In genomic region chr17:4726331-4726741, GRCm38 (mm10) we compare ENCODE assay signal across 12 mouse cellular contexts.
DNase-seq lines count a peak whose midpoint lies in the region; ATAC-seq and TF ChIP-seq lines count a peak whose summit lies in the region.
"Had no signal": no experiment of that assay in that cellular context is flagged by ENCODE, and none has a peak within 500 bp of the region (broad histone marks: within the 10 kb centered on the region; RNA-seq: fewer than 3 reads in every experiment).

No protein-coding gene starts in this region.

- no peak for TF ChIP-seq CTCF in forebrain, postnatal 0 days (IDR thresholded peaks at IDR 0.05; ENCODE audit: low read depth)

- H3K27ac ChIP-seq in forebrain, postnatal 0 days (ENCODE audit: low read depth, low read length), result no peak overlapping the region
- H3K27ac ChIP-seq in forebrain, embryonic 14.5 days (ENCODE audit: low read depth, low read length), result no peak overlapping the region
- peak overlapping the region; percentile 29 for H3K27ac ChIP-seq in heart, embryonic 16.5 days (ENCODE audit: low read length)
- no peak overlapping the region for H3K27ac ChIP-seq in limb, embryonic 10.5 days
- H3K27ac ChIP-seq: midbrain, embryonic 12.5 days had no signal

- no peak overlapping the region for H3K4me3 ChIP-seq in forebrain, postnatal 0 days (ENCODE audit: low read depth, low read length)
- no peak overlapping the region for H3K4me3 ChIP-seq in forebrain, embryonic 14.5 days (ENCODE audit: low read depth, low read length)
- H3K4me3 ChIP-seq in heart, embryonic 16.5 days (ENCODE audit: low read length), result no peak overlapping the region
- no peak overlapping the region for H3K4me3 ChIP-seq in limb, embryonic 10.5 days
- H3K4me3 ChIP-seq: erythroblast, embryonic 14.5 days; midbrain, embryonic 12.5 days had no signal

- WGBS in forebrain, postnatal 0 days, result 57% methylated on average over 12 of the region's 12 CpGs
- 84% methylated on average over 12 of the region's 12 CpGs for WGBS in forebrain, embryonic 14.5 days
- WGBS in heart, embryonic 16.5 days, result 45% methylated on average over 12 of the region's 12 CpGs
- WGBS in limb, embryonic 10.5 days, result 85% methylated on average over 12 of the region's 12 CpGs

- ATAC-seq in forebrain, postnatal 0 days, result peak; percentile 73
- ATAC-seq in forebrain, embryonic 14.5 days, result no peak
- no peak for ATAC-seq in heart, embryonic 16.5 days (replicated peaks; ENCODE audit: extremely low read depth, insufficient read depth, low FRiP score)

- H3K4me1 ChIP-seq in forebrain, postnatal 0 days (ENCODE audit: insufficient read depth), result no peaks in the 10 kb centered on the region
- H3K4me1 ChIP-seq in forebrain, embryonic 14.5 days (ENCODE audit: control insufficient read depth, insufficient read depth, low read length), result no peaks in the 10 kb centered on the region
- peaks cover 3% of the 10 kb centered on the region for H3K4me1 ChIP-seq in heart, embryonic 16.5 days (ENCODE audit: control insufficient read depth, insufficient read depth, low read length)
- H3K4me1 ChIP-seq in limb, embryonic 10.5 days, result 0 out of 2 replicates have a peak, but pooled peaks cover 3% of the 10 kb centered on the region

- H3K4me2 ChIP-seq in forebrain, postnatal 0 days (ENCODE audit: low read depth), result 0 out of 2 replicates have a peak overlapping the region, but pooled peaks have one; percentile 2
- no peak overlapping the region for H3K4me2 ChIP-seq in forebrain, embryonic 14.5 days (ENCODE audit: low read length)
- peak overlapping the region; percentile 35; the same call in 1 of the 2 replicates for H3K4me2 ChIP-seq in heart, embryonic 16.5 days (ENCODE audit: low read depth, low read length)
- H3K4me2 ChIP-seq: midbrain, embryonic 12.5 days had no signal

- no peaks in the 10 kb centered on the region for H3K36me3 ChIP-seq in forebrain, postnatal 0 days (ENCODE audit: insufficient read depth)
- no peaks in the 10 kb centered on the region for H3K36me3 ChIP-seq in forebrain, embryonic 14.5 days (ENCODE audit: control insufficient read depth, insufficient read depth, low read length)
- H3K36me3 ChIP-seq in heart, embryonic 16.5 days (ENCODE audit: control insufficient read depth, insufficient read depth), result no peaks in the 10 kb centered on the region
- no peaks in the 10 kb centered on the region for H3K36me3 ChIP-seq in limb, embryonic 10.5 days
- H3K36me3 ChIP-seq: midbrain, embryonic 12.5 days had no signal

- H3K9me3 ChIP-seq in forebrain, postnatal 0 days (ENCODE audit: low read length), result no peaks in the 10 kb centered on the region
- no peaks in the 10 kb centered on the region for H3K9me3 ChIP-seq in forebrain, embryonic 14.5 days (replicated peaks; ENCODE audit: control insufficient read depth, low read length)
- H3K9me3 ChIP-seq in heart, embryonic 16.5 days (replicated peaks; ENCODE audit: control insufficient read depth, low read length), result no peaks in the 10 kb centered on the region
- H3K9me3 ChIP-seq in limb, embryonic 10.5 days (replicated peaks), result no peaks in the 10 kb centered on the region
- H3K9me3 ChIP-seq: midbrain, embryonic 12.5 days had no signal

- no peak overlapping the region for H3K9ac ChIP-seq in forebrain, postnatal 0 days
- no peak overlapping the region for H3K9ac ChIP-seq in forebrain, embryonic 14.5 days (ENCODE audit: low read length)
- H3K9ac ChIP-seq in heart, embryonic 16.5 days (ENCODE audit: low read length), result no peak overlapping the region
- H3K9ac ChIP-seq: midbrain, embryonic 12.5 days had no signal

- DNase-seq in forebrain, postnatal 0 days, result peak; percentile 46
- DNase-seq in forebrain, embryonic 14.5 days (ENCODE audit: low spot score), result no peak
- DNase-seq in NIH3T3 (ENCODE audit: low read depth), result peak; percentile 5
- peak; percentile 27 to 67 for DNase-seq in lung, postnatal 4 days
- DNase-seq in gastrocnemius, postnatal 10 days, result no peak
- no peak for DNase-seq in thymus, postnatal 10 days (ENCODE audit: low spot score in 2 of 2)
- DNase-seq in limb, embryonic 10.5 days (ENCODE audit: low spot score), result no peak
- DNase-seq: adrenal gland, postnatal 10 days; kidney, adult 2 months had no signal

- no peaks in the 10 kb centered on the region for H3K27me3 ChIP-seq in forebrain, postnatal 0 days (ENCODE audit: insufficient read depth, low read length)
- H3K27me3 ChIP-seq in forebrain, embryonic 14.5 days (replicated peaks; ENCODE audit: control insufficient read depth, insufficient read depth, low read length), result no peaks in the 10 kb centered on the region
- H3K27me3 ChIP-seq in heart, embryonic 16.5 days (ENCODE audit: control insufficient read depth, insufficient read depth, low read length), result no peaks in the 10 kb centered on the region
- no peaks in the 10 kb centered on the region for H3K27me3 ChIP-seq in limb, embryonic 10.5 days (ENCODE audit: low read depth, poor library complexity, severe bottlenecking)

Comparison
In these comparisons a context has a peak if more than half of its experiments do, and no peak if none do; other contexts are left out.
1. DNase-seq: peak in forebrain, postnatal 0 days (single experiment), NIH3T3 (single experiment) and lung, postnatal 4 days (2 of 2); none in forebrain, embryonic 14.5 days (single experiment), gastrocnemius, postnatal 10 days (single experiment), thymus, postnatal 10 days (0 of 2) and limb, embryonic 10.5 days (single experiment).